Mouse (Mus musculus): ENCODE data around the gene Dcaf4.

Dcaf4 gene

GRCm38 (mm10) chr12:83551305-83551704 lies 31.0 kb downstream of the Dcaf4 start:
- no peak for DNase-seq (ENCODE audit: low spot score)

- no peak for DNase-seq (ENCODE audit: low spot score)
Observed at GRCm38 (mm10) chr12:83553816-83554215, 33.5 kb downstream of the Dcaf4 start.

GRCm38 (mm10) chr12:83555605-83556004 lies 35.3 kb downstream of the Dcaf4 start:
- DNase-seq (ENCODE audit: low spot score), result no peak

GRCm38 (mm10) chr12:83558496-83558895 lies 38.2 kb downstream of the Dcaf4 start:
- no peak for DNase-seq (ENCODE audit: low spot score)

- no peak for DNase-seq (ENCODE audit: low spot score)
Observed at GRCm38 (mm10) chr12:83560189-83560588, 39.9 kb downstream of the Dcaf4 start.

GRCm38 (mm10) chr12:83562589-83562988 lies 42.3 kb downstream of the Dcaf4 start:
- no peak for DNase-seq (ENCODE audit: low spot score)

- no peak for DNase-seq (ENCODE audit: low spot score)
Observed at GRCm38 (mm10) chr12:83569866-83570265, 49.6 kb downstream of the Dcaf4 start.

- DNase-seq (ENCODE audit: low spot score), result no peak
Observed at GRCm38 (mm10) chr12:83572717-83573116, 52.5 kb downstream of the Dcaf4 start.

- DNase-seq (ENCODE audit: low spot score), result no peak
Observed at GRCm38 (mm10) chr12:83577445-83577844, 57.2 kb downstream of the Dcaf4 start.

GRCm38 (mm10) chr12:83578356-83578755 lies 58.1 kb downstream of the Dcaf4 start:
- no peak for DNase-seq (ENCODE audit: low spot score)

GRCm38 (mm10) chr12:83578896-83579569 lies 58.8 kb downstream of the Dcaf4 start:
- no peak for DNase-seq (ENCODE audit: low spot score)

GRCm38 (mm10) chr12:83580283-83580682 lies 60.0 kb downstream of the Dcaf4 start:
- no peak for DNase-seq (ENCODE audit: low spot score)

GRCm38 (mm10) chr12:83582106-83582505 lies 61.8 kb downstream of the Dcaf4 start:
- DNase-seq (ENCODE audit: low spot score), result no peak

- no peak for DNase-seq (ENCODE audit: low spot score)
Observed at GRCm38 (mm10) chr12:83582747-83583146, 62.5 kb downstream of the Dcaf4 start.

- no peak for DNase-seq (ENCODE audit: low spot score)
Observed at GRCm38 (mm10) chr12:83586628-83587027, 66.4 kb downstream of the Dcaf4 start.
